Mouse (Mus musculus) urinary bladder, adult 18-20 months (tissue): ENCODE measurements around the gene Crtc3.

ENCODE experiments used
- DNase-seq, 2 experiments: peaks; one replicate each; pipeline ENCODE4 v3.0.0; 2022; ENCODE audit warnings: low spot score in 2 of 2, mixed read lengths in 2 of 2

The Crtc3 gene

GRCm38 (mm10) chr7:80604908-80605556, 83.6 kb downstream of the Crtc3 start:
- no peak for DNase-seq

- no peak for DNase-seq
These were observed 86.1 kb downstream of the Crtc3 start for GRCm38 (mm10) chr7:80602574-80602973.

- no peak for DNase-seq
These were observed 90.2 kb downstream of the Crtc3 start for GRCm38 (mm10) chr7:80598436-80598985.

- no peak for DNase-seq
These were observed 90.8 kb downstream of the Crtc3 start for GRCm38 (mm10) chr7:80597900-80598299.

- DNase-seq: no peak
These were observed 99.5 kb downstream of the Crtc3 start for GRCm38 (mm10) chr7:80589054-80589746.

- no peak for DNase-seq
These were observed 101.0 kb downstream of the Crtc3 start for GRCm38 (mm10) chr7:80587684-80588083.

- no peak for DNase-seq
These were observed 101.7 kb downstream of the Crtc3 start for GRCm38 (mm10) chr7:80586681-80587660.

GRCm38 (mm10) chr7:80586161-80586560, 102.5 kb downstream of the Crtc3 start:
- DNase-seq: no peak

GRCm38 (mm10) chr7:80585380-80585779, 103.3 kb downstream of the Crtc3 start:
- no peak for DNase-seq

GRCm38 (mm10) chr7:80583981-80584380, 104.7 kb downstream of the Crtc3 start:
- peak in 1 of 2 experiments; percentile 34 for DNase-seq

- no peak for DNase-seq
These were observed 105.7 kb downstream of the Crtc3 start for GRCm38 (mm10) chr7:80582821-80583451.

- peak in 1 of 2 experiments; percentile 31 for DNase-seq
These were observed 108.3 kb downstream of the Crtc3 start for GRCm38 (mm10) chr7:80580368-80580767.

- DNase-seq: no peak
These were observed 111.2 kb downstream of the Crtc3 start for GRCm38 (mm10) chr7:80577417-80577980.

- no peak for DNase-seq
These were observed 112.1 kb downstream of the Crtc3 start for GRCm38 (mm10) chr7:80576626-80577025.

GRCm38 (mm10) chr7:80575750-80576149, 112.9 kb downstream of the Crtc3 start:
- DNase-seq: no peak

GRCm38 (mm10) chr7:80573076-80573475, 115.6 kb downstream of the Crtc3 start:
- no peak for DNase-seq

- no peak for DNase-seq
These were observed 120.7 kb downstream of the Crtc3 start for GRCm38 (mm10) chr7:80567982-80568381.

GRCm38 (mm10) chr7:80561931-80562330, 126.7 kb downstream of the Crtc3 start:
- DNase-seq: no peak

- DNase-seq: no peak
These were observed 127.4 kb downstream of the Crtc3 start for GRCm38 (mm10) chr7:80561271-80561670.

GRCm38 (mm10) chr7:80558572-80558971, 130.1 kb downstream of the Crtc3 start:
- no peak for DNase-seq

GRCm38 (mm10) chr7:80558101-80558500, 130.6 kb downstream of the Crtc3 start:
- DNase-seq: no peak
